Mouse (Mus musculus): ENCODE data around the gene Gpa33. TPM values are rescaled to one million over a fixed set of nuclear protein-coding genes. Genes with fewer than 3 reads are reported as not detected.

Gene Gpa33
- total and polyA plus RNA-seq, 3 experiments: 0.04 TPM; not detected in 2

Other genes with a start within 250 kb of the Gpa33 start
- 6.4 and 8.0 TPM in 2 replicates for gene Pou2f1, start 127.6 kb upstream of the Gpa33 start, total RNA-seq (2012; rRNA removed)
- 6.6 and 7.4 TPM in 2 replicates for gene Pou2f1, start 127.6 kb upstream of the Gpa33 start, total RNA-seq (2014; rRNA removed)
- gene Pou2f1, start 127.6 kb upstream of the Gpa33 start, polyA plus RNA-seq (2012; ENCODE audit: insufficient read length, low read depth): 11.7 and 18.3 TPM in 2 replicates
- not detected in 2 replicates for gene Dusp27, start 2.3 kb upstream of the Gpa33 start, total RNA-seq (2012; rRNA removed)
- not detected in 2 replicates for gene Dusp27, start 2.3 kb upstream of the Gpa33 start, total RNA-seq (2014; rRNA removed)
- 0.06 TPM in 1 of 2 replicates, not detected in the other for gene Dusp27, start 2.3 kb upstream of the Gpa33 start, polyA plus RNA-seq (2012; ENCODE audit: insufficient read length, low read depth)
- gene Mael, start 108.5 kb downstream of the Gpa33 start, total RNA-seq (2012; rRNA removed): not detected in 2 replicates
- gene Mael, start 108.5 kb downstream of the Gpa33 start, total RNA-seq (2014; rRNA removed): not detected in 2 replicates
- not detected in 2 replicates for gene Mael, start 108.5 kb downstream of the Gpa33 start, polyA plus RNA-seq (2012; ENCODE audit: insufficient read length, low read depth)
- gene Ildr2, start 123.9 kb downstream of the Gpa33 start, total RNA-seq (2012; rRNA removed): not detected in 2 replicates
- gene Ildr2, start 123.9 kb downstream of the Gpa33 start, total RNA-seq (2014; rRNA removed): not detected in 2 replicates
- not detected in 2 replicates for gene Ildr2, start 123.9 kb downstream of the Gpa33 start, polyA plus RNA-seq (2012; ENCODE audit: insufficient read length, low read depth)
- gene Tada1, start 248.9 kb downstream of the Gpa33 start, total RNA-seq (2012; rRNA removed): 46.3 and 49.9 TPM in 2 replicates
- gene Tada1, start 248.9 kb downstream of the Gpa33 start, total RNA-seq (2014; rRNA removed): 80.1 and 86.0 TPM in 2 replicates
- gene Tada1, start 248.9 kb downstream of the Gpa33 start, polyA plus RNA-seq (2012; ENCODE audit: insufficient read length, low read depth): 49.6 and 59.5 TPM in 2 replicates

Data from CH12.LX (cell line).